Mouse (Mus musculus) cortical plate, adult 2 months (tissue): ENCODE measurements at regions not wholly inside any gene's neighbourhood (a gene's known extent, or its start where the extent isn't known, plus 50 kb on each side); places are given as distances from the start of the nearest gene placed in this dataset.

Experiments
- CTCF ChIP-seq: fragments of 200-500 bp; IDR thresholded peaks from 2 replicates; pipeline ENCODE4 v1.5.1; 2011; ENCODE audit warnings: mild to moderate bottlenecking, control low read depth, low read length; ENCODE audit not compliant: insufficient read depth; ENCODE audit errors: extremely low read depth
- POLR2A ChIP-seq: fragments of 200-500 bp; IDR thresholded peaks from 2 replicates; pipeline ENCODE4 v1.6.1; 2011; ENCODE audit warnings: mild to moderate bottlenecking, low read length, control low read depth; ENCODE audit not compliant: insufficient read depth; ENCODE audit errors: extremely low read depth

GRCm38 (mm10) chr17:9926308-9926707, 256.8 kb upstream of the Pabpc6 start:
- TF ChIP-seq CTCF (no peak), POLR2A (no peak)
